Mouse (Mus musculus) thymus, adult 18-20 months (tissue): Measurements from ENCODE around the gene Rfx1.

Experiments
- DNase-seq, 2 experiments: peaks; one replicate each; pipeline ENCODE4 v3.0.0; 2022; ENCODE audit warnings: mixed read lengths in 2 of 2

The Rfx1 gene

DNA sequence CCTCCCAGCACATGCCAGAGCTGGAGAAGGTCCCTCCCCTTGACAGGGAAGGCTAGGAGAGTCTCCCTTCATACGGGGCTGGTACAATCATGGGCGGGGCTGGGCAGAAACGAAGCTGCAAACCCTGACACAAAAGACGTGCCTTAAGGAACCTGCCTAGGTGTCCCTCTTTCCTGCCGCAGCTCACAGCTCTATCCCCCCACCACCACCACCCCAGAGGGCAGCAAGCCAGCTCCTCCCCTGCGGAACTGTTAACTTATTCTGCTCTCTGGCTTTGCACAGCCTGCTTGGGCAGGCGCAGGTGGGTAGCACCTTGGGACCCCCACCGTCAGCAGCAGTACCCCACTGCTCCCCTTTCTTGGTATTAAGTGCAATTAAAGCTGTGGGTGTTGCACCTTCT lies 29.4 kb downstream of the Rfx1 start:
- DNase-seq, result no peak

DNA sequence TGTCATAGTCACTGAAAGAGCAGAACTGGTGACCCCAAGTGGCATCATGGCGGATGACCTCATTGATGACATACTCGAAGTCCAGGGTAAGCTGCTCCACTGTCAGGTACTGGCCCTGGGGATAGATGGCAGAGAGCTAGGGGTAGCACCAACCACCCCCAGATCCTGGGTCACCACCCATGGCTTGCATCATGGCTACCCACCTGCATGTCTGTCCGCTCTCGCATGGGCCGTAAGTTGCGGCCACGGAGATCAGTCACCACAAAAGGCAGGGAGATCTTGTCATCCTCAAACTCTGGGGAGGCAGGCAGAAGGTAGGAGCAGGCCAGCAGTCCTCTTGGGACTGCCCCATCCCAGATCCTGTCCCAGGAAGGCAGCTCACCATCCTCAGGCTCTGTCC lies 31.7 kb downstream of the Rfx1 start:
- no peak for DNase-seq

DNA sequence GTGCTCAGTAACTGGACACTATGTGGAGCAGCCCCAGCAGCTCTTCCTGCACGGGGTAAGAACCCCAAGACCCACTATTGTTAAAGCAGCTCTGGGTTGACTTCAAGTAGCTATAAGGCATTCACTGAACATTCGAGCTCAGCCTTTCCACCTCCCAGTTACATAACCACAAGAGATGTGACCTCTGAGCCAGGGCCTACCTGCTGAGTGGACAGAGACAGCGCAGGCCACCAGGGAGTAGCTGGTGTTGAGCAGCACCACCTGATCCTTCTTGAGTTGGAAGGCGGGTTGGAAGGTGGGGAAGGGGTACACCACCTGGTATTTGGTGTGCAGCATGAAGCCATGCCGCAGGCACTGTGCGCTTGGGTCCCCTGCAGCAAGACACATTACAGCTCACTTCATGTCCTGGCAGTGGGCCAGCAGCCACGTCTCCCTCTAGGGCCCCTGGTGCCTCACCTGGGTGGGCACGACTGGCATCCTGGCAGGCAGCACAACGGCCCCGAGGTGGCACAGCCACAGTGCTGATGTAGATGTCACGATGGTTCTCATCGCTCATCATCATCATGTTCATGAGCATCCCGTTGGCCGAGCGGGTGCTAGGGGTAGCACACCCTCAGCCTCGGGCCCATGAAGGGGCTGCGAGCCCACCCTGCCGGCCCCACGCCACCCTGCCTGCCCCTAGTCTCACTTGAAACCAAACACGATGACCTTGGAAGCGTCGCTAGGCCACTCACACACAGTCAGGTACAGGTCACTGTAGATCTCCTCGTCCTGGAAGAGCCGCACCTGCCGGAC lies 35.0 kb downstream of the Rfx1 start:
- DNase-seq, result no peak

DNA sequence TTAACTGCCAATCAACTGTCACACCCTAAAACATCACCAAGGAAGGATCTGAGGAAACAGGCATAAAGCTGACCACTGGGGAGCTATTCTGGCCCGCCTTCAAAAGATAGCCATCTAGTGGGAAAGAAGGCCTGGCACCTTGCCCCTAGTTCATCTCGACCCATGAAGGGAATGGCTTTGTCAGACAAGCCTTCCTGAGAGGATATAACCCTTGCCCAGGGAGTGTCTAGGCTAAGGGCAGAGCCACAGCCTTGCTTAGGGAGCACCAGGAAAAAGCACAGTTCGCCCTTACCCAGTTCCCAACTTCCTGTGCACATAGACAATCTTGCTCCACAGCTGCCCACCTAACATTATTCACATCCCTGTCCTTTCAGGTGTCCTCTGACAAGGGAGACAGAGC lies 37.0 kb downstream of the Rfx1 start:
- DNase-seq, result no peak

DNA sequence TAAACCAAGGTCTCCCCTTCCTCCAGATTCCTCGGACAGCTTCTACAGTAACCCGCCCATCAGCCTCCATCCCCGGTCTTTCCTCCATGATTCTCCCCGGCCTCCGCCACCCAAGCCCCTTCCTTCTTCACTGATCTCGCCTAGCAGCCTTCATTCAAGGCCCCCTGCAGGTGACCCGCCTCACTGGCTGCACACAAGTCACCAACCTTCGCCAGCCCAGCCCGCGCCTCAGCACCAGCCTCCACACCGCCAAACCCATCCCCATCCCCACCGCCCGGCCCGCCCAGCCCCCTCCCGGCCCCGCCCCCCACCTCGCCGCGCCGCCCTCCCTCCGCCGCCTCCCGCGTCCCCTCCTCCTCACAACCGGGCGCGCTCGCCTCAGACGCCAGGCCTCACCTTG lies 37.6 kb downstream of the Rfx1 start:
- peak; percentile 81 to 87 for DNase-seq

DNA sequence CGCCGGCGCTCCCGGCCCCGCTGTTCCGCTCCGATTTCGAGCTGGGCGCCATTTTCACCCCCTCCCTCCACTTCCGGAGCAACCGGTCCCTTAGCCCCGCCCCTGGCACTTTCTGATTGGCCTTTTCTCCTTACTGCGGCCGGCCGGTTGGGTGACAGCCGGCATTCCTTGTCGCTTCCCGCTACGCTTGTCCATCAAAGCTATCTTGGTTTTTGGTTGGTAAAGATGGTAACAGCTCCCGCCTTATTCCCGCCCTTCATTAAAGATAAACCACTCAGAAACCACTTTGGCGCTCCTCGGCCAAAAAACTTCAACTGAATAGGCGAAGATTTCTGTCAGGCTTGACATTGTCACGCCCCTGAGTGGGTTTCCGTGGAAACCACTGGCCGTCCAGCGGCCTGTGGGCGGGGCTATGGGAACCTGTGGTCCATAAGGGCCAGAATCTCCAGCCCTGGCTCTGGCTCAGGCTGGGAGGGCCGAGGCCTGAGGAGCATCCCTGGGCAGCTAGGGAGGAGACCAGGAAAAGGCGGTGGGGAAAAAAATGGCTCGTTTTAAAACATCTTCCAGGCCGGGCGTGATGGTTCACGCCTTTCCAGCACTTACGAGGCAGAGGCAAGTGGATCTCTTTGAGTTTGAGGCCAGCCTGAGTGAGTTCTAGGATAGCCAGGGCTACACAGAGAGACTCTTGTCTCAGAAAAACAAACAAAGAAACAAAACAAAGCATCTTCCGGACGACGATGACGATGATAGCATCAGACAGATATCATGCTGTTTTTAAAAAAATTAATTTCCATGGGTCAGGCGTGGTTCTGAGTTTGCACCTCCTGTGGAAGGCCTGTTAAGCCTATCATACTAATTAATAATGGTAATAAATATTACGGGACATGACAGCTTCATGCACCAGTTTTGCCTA lies 38.3 kb downstream of the Rfx1 start, which contains the start of gene Dcaf15:
TSS of gene Dcaf15 (minus strand) at position 72 of the 913 bp plus-strand sequence.
- peak; percentile 95 to 98 for DNase-seq

DNA sequence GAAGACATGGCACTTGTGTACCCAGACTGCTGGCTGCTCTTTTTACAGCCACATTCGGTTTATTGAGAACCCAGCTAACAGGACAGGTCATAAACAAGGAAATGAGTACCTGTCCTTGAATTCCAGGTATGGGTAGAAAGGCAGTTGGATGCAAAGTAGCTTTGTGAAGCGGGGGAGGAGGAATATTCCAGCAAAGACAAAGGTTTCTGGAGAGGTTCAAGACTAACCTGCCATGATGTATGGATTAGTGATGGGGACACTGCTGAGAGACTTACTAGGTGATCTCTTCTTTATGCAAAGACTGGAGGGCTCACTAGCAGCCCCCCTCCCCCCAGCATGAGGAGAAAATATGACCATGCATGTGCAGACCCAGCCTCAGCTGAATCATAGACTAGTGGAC lies 39.0 kb downstream of the Rfx1 start:
- no peak for DNase-seq

DNA sequence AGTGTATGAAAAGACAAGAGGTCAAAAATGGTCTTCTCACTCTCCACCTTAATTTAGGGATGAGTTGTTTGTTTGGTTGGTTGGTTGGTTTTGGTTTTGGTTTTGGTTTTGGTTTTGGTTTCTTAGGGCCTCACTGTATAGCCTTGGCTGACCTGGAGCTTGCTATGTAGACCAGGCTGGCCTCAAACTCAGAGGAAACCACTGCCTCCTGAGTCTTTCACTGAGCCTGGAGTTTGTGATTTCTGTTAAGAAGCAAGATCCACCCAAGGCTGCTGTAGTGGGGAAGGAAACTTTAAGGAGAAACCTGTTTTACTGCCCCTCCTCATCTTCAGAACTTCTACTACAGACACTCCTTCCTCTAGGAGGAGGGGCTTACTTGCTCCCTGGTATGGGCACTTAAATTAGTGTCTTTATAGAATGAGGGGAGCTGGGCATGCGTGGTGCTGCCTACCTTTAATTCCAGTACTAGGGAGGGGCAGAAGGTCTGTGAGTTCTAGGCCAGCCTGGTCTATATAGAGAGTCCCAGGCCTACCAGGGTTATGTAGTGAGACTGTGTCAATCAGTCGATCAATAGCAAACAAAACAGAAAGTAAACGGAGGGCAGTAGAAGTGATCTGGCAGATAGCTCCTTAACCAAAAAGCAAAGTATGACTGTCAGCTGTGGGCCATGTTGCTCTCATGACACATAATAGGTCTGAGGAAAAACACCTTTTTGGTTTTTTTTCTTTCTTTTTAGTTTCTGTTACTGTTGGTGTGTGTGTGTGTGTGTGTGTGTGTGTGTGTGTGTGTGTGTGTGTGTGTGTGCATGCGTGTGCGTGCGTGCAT lies 39.8 kb downstream of the Rfx1 start:
- no peak for DNase-seq

DNA sequence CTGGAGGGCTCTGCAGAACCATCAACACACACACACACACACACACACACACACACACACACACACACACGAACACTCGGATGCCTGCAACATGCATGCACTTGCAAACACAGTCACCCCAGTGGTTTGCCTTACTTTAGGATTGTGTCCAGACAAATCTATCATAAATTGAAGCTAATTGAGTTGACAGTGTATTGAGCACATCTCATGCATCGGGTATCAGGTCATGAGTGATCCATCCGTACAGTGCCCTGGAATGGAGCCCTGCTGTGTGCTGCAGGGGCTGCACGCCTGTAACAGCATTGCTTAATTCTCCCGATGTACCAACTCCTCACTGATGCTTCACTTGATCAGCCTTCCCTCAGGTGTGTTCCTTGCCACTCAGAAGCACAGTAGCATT lies 49.0 kb downstream of the Rfx1 start:
- no peak for DNase-seq

DNA sequence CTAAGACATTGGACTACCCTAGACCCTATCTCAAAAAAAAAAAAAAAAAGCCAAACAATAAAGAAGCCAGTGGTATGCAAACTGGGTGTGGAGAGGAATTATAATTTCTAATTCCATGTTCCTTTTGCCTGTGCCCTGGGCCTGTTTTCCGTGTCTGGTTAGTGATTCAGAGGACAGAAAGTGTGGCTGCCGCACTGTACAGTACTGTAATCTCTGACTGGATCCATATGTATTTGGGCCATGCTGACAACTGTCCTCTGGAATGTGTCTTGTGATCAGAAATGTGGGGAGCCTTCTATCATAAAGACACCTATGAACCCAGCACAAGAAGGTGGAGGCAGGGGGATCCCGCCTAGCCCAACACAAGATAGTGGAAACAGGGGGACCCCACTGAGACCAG lies 55.5 kb downstream of the Rfx1 start:
- no peak for DNase-seq

DNA sequence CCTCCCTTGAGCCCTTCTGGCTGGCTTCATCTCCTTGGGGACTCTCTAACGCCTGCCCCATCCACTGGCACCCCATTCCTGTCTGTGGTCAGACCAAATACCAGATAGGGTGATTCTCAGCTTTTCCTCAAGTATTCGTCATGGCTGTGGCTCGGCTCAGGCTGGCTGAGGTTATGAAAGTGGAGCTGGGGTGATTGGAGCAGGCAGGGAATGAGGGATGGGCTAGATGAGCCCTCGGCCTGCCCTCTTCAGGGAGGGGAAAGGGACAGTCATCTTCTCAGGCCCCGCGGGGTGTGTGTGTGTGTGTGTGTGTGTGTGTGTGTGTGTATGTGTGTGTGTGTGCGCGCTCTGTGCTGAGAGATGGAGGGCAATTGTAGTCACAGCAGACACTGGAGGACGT lies 59.0 kb downstream of the Rfx1 start, which contains the start of gene Podnl1:
TSS of gene Podnl1 (plus strand) at position 334 of the 400 bp plus-strand sequence.
- DNase-seq, result no peak

DNA sequence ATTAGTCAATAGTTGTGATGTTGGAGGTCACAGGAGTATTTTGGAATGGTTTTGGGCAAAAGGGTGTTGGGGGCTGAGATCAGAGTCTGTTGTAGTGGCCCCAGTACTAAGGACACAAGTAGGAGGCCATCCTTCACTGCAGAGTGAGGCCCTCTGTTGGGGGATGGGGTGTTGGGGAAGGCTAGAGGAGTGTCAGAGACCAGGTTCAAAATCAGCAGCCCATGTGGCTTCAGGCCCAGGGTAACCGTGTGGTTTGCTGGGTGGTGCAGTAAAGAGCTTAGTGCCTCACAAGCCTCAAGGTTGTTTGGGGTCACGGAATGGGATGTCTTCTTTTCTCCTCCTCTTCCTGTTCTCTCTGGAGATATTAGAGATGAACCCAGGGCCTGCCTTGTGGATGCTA lies 60.1 kb downstream of the Rfx1 start:
- DNase-seq, result no peak

DNA sequence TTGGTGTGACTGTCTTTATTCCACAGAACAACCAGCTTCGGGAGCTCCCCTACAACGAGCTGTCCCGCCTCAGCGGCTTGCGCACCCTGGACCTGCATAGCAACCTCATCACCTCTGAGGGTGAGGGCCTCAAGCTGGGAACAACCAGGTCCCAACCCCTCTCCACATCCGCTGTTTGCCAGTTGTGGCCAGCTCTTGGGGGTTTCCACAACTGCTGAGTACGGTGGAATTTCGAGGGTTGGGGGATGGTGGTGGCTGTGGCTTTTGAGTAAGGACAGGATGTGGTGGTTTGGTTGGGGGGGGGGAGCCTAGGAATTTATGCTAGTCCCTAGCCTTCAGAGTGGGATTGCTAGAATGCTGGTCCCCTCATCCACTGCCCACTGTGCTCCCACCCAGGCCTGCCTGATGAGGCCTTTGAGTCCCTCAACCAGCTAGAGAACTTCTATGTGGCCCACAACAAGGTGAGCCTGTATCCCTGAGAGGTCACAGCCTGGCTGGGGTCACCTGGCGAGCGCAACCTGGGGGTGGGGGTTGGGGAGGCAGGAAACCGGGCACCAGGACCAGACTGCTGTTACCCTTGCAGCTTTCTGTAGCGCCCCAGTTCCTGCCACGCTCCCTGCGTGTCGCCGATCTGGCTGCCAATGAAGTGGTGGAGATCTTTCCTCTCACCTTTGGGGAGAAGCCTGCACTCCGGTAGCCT lies 60.7 kb downstream of the Rfx1 start:
- peak; percentile 47 to 71 for DNase-seq

DNA sequence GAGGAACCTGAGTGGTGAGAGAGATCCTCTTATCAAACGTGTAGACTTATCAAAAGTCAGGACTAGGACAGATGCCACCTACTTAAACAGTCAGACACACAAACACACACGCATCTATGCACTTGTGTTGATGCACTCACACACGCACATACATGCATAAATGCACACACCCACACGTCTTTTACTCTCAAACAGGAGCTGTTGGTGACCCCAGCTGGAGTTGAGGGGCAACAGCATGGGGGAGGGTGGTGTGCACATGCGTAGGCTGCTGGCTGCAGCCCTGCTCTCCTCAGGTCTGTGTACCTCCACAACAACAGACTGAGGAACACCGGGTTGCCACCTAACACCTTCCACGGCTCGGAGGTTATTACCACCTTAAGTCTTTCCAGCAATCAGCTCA lies 61.6 kb downstream of the Rfx1 start:
- peak in 1 of 2 experiments; percentile 52 for DNase-seq

DNA sequence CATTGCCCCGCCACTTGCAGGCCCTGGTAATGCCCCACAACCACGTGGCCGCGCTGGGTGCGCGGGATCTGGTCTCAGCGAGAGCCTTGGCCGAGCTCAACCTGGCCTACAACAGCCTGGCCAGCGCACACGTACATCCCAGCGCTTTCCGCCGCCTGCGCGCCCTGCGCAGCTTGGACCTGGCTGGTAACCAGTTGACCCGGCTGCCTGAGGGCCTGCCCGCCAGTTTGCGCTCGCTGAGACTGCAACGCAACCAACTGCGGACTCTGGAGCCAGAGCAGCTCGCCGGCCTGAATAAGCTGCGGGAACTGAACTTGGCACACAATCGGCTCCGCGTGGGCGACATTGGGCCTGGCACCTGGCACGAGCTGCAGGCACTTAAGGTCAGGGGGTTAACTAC lies 64.2 kb downstream of the Rfx1 start:
- DNase-seq, result no peak

DNA sequence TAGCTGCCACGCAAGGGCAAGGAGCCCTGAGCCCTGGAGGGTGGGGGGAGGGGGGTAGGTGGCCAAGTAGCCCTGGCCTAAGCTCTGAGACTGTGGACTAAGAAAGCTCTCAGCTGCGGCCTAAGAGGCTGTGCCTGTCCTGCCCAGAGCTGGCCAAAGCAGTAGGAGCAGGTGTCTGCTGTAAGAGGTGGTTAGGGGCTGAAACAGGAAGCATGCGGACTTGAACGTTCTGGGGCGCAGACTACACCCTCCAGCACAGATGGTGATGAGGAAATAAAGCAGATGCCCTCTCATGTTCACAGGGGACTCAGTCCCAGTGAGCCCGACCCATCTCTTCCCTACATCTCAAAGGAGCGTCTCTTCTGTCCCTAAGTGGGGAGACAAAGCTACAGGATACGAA lies 65.6 kb downstream of the Rfx1 start:
- no peak for DNase-seq

DNA sequence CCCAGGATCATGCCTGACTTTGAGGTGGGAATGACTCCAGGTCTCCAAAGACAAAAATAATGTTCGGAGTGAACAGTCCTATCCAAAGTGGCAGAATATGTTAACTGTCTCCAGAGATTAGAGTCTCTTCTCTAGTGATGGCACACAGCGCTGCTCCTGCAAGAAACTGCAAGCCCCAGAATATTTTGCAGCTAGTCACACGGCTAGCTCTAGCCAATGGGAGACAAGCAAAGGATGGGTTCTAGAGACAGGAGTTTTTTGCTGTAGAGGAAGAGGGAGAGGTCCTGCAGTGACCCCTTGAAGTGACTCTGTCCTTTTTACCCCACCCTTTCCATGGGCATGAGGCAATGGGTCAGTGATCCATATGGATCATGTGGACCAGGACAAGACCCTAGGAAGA lies 71.2 kb downstream of the Rfx1 start:
- no peak for DNase-seq

DNA sequence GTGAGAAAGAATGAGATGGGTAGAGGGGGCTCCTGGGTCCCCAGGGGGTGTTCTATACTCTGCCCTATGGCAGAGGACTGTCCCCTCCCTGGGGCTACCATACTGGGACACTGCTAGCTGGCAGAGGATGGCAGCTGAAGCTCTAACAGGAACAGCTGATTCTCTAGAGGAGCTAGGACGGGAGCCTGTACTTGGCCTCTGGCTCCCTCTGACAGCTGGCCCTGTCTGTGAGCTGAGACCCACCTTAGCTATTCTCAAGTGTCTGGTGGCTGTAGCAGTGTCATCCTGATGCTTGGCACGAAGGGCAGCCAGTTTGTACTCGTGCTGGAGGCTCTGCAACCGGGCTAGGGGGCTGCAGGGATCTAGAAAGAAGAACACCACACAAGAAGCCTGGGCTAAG lies 74.2 kb downstream of the Rfx1 start:
- DNase-seq, result no peak

DNA sequence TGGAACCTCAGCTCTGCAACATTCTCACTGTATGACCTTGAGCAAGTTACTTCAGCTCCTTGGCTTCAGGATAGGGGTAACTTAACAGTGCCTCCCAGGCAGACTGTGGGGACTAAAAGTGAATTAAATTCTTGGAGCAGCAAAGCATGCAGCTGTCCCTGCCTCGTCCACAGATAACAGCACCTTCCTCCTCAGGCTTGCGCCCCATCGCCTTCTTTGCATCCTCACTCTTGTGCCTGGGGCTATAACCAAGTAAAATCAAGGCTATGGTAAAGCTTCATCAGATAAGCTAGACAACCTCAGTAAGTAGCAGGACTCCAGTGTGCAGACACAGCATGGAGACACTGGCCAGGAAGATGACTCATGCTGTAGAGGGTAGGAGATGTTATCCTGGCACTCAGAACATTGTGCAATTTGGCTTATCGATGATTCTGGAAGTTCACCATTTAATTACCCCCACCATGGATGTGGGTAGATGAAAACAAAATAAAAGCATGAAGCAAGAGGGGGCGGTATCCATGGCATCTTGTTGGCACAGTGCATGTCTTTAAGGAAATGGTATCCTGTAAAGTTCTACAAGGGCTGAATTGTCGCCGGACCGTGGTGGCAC lies 78.1 kb downstream of the Rfx1 start:
- no peak for DNase-seq
